In the genomic region with DNA sequence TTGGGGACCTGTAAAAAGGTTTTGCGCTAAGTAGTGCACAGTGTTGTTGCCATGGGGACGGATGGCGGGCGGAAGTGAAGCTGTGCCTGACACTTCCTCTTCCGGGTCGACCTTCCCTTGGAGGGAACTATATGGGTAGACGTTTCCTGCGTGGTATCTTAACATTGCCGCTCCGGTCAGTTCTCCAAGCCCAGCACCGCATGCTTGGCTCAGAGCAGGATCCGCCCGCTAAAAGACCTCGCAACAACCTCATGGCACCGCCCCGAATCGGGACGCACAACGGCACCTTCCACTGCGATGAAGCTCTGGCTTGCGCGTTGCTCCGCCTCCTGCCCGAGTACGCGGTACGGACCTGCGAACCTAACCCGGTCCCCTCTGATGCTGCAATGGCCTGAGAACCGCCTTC, we compare ENCODE assay signal across 1 mouse cellular context.
A peak's percentile ranks its signal among the peaks of the same experiment; 100 is the strongest.
TF ChIP-seq lines count a peak whose summit lies in the region.

A gene (plus strand): TSS at position 100 of the 406 bp plus-strand sequence.

TF ChIP-seq in MEL, 35 proteins besides CTCF, POLR2A, EP300 and RAD21 (continued from another document):
- no peak for TF ChIP-seq UBTF (IDR thresholded peaks at IDR 0.05; ENCODE audit: borderline replicate concordance, insufficient read depth, low read depth, low read length)
- TF ChIP-seq SMC3 (IDR thresholded peaks at IDR 0.05; ENCODE audit: low read depth, low read length): no peak
- TF ChIP-seq ETS1 (IDR thresholded peaks at IDR 0.05; ENCODE audit: low read depth, low read length): no peak
- TF ChIP-seq MYC (IDR thresholded peaks at IDR 0.05; ENCODE audit: low read depth, low read length): peak; percentile 83; the same call in 1 of the 2 replicates
